Mouse (Mus musculus) thymus, adult 2 months (tissue): ENCODE results near the gene Apoc3. TPM values are rescaled to one million over a fixed set of nuclear protein-coding genes. Genes with fewer than 3 reads are reported as not detected.

Experiments used
- DNase-seq: peaks from one replicate; pipeline ENCODE4 v3.0.0; 2021
- H3K27ac ChIP-seq: fragments of 200-500 bp; 2 replicates; pipeline ENCODE4 v1.5.1; 2012; ENCODE audit warnings: low read length, control low read depth; ENCODE audit not compliant: control insufficient read depth, insufficient read depth
- H3K27me3 ChIP-seq: fragments of 200-500 bp; 2 replicates; pipeline ENCODE4 v1.6.1; 2012; ENCODE audit warnings: mild to moderate bottlenecking, low read length, moderate library complexity, mixed read lengths; ENCODE audit not compliant: control insufficient read depth, insufficient read depth
- H3K36me3 ChIP-seq: fragments of 200-500 bp; 2 replicates; pipeline ENCODE4 v1.6.1; 2012; ENCODE audit warnings: mild to moderate bottlenecking, low read length, moderate library complexity; ENCODE audit not compliant: control insufficient read depth, insufficient read depth
- H3K4me1 ChIP-seq: fragments of 200-500 bp; replicated peaks from 2 replicates; pipeline ENCODE4 v1.6.1; 2012; ENCODE audit warnings: low read length; ENCODE audit not compliant: control insufficient read depth, insufficient read depth
- H3K4me3 ChIP-seq: fragments of 200-500 bp; 2 replicates; pipeline ENCODE4 v1.5.1; 2012; ENCODE audit warnings: mild to moderate bottlenecking, low read length, control low read depth, moderate library complexity; ENCODE audit not compliant: control insufficient read depth, insufficient read depth
- CTCF ChIP-seq: fragments of 200-500 bp; IDR thresholded peaks from 2 replicates; pipeline ENCODE4 v1.5.1; 2012; ENCODE audit warnings: mild to moderate bottlenecking, control low read depth, low read length, moderate library complexity, borderline replicate concordance; ENCODE audit not compliant: control insufficient read depth, poor library complexity, insufficient read depth; ENCODE audit errors: extremely low read depth
- POLR2A ChIP-seq: fragments of 200-500 bp; IDR thresholded peaks from 2 replicates; pipeline ENCODE4 v1.6.1; 2012; ENCODE audit warnings: mild to moderate bottlenecking, low read length, control low read depth, moderate library complexity; ENCODE audit not compliant: control insufficient read depth, poor library complexity, insufficient read depth; ENCODE audit errors: extremely low read depth
- WGBS: fragments of 180-500 bp; shearing (Covaris S2); methylation state at CpG from one replicate; pipeline ENCODE4 v1.1.7; 2018; 5-methylcytosine and 5-hydroxymethylcytosine counted together
- polyA plus RNA-seq: library from polyadenylated mRNA; depleted of rRNA; stranded (reverse); fragments of >200 nt; gene quantifications from 2 replicates; pipeline ENCODE4 v1.2.3, GENCODE M21; 2012; rRNA removed

Apoc3 gene
- polyA plus RNA-seq, 1 experiment = 6.5 TPM

- WGBS = 95% methylated on average over 10 of the region's 10 CpGs
- TF ChIP-seq CTCF (no peak), POLR2A (no peak)
- H3K4me3 ChIP-seq = no peak overlapping the region
- no peak overlapping the region for H3K27ac ChIP-seq
- H3K4me1 ChIP-seq = no peaks in the 10 kb centered on the region
- H3K27me3 ChIP-seq = no peaks in the 10 kb centered on the region
- no peak for DNase-seq
- peaks cover 2% of the 10 kb centered on the region; the same call in 1 of the 2 replicates for H3K36me3 ChIP-seq
These were observed 46.1 kb downstream of the Apoc3 start for GRCm38 (mm10) chr9:46189381-46189780.

DNA sequence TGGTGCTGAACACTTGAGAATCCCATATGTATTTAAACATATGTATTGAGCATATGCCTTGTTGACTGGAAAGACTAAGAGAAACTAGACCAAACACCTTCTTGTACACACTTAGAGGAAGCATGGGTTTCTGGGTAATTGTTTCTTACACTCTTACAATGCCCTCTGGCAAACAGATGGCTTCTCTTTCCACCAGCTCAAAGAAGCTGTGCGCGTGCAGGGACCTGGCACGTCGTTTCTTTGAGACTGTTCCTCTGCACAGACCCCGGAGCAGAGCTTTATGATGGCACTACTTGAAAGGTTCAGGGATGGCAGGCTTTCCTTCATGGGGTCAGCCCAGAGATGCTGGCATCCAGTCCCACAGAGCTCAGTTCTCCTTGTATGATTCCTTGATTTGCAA, 46.5 kb downstream of the Apoc3 start:
- DNase-seq = no peak
- H3K27ac ChIP-seq = no peak overlapping the region
- no peaks in the 10 kb centered on the region for H3K36me3 ChIP-seq
- no peaks in the 10 kb centered on the region for H3K4me1 ChIP-seq
- WGBS = 95% methylated on average over 5 of the region's 5 CpGs
- no peak overlapping the region for H3K4me3 ChIP-seq
- H3K27me3 ChIP-seq = no peaks in the 10 kb centered on the region
- TF ChIP-seq CTCF (no peak), POLR2A (no peak)

DNA sequence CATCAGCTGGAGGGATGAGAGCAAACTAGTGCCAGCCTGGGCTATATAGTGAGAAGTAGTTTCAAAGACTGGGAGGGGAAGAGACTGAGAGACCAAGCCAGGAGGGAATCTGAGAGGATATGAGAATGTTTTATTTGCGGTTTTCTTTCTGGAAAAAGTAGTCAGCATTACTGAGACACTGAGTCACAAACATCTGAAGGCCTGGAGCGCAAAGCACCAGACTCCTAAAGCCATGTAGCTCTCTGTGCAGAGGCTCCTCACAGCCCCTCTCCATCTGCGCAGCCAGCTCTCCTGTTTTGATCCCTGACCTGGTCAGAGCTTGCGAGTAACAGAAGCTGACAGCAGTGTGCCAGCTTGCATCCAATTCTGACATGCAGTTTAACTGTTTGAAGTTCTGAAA, 47.1 kb downstream of the Apoc3 start:
- WGBS = 99% methylated on average over 4 of the region's 4 CpGs
- no peak overlapping the region for H3K27ac ChIP-seq
- H3K27me3 ChIP-seq = no peaks in the 10 kb centered on the region
- H3K36me3 ChIP-seq = no peaks in the 10 kb centered on the region
- DNase-seq = no peak
- TF ChIP-seq POLR2A = no peak
- no peak for TF ChIP-seq CTCF
- no peak overlapping the region for H3K4me3 ChIP-seq
- no peaks in the 10 kb centered on the region for H3K4me1 ChIP-seq

GRCm38 (mm10) chr9:46186387-46186786, 49.0 kb downstream of the Apoc3 start:
- no peak for DNase-seq
- H3K36me3 ChIP-seq = no peaks in the 10 kb centered on the region
- no peak overlapping the region for H3K4me3 ChIP-seq
- TF ChIP-seq CTCF (no peak), POLR2A (no peak)
- H3K27me3 ChIP-seq = no peaks in the 10 kb centered on the region
- H3K27ac ChIP-seq = no peak overlapping the region
- H3K4me1 ChIP-seq = no peaks in the 10 kb centered on the region
- WGBS = 98% methylated on average over 1 of the region's 1 CpGs

DNA sequence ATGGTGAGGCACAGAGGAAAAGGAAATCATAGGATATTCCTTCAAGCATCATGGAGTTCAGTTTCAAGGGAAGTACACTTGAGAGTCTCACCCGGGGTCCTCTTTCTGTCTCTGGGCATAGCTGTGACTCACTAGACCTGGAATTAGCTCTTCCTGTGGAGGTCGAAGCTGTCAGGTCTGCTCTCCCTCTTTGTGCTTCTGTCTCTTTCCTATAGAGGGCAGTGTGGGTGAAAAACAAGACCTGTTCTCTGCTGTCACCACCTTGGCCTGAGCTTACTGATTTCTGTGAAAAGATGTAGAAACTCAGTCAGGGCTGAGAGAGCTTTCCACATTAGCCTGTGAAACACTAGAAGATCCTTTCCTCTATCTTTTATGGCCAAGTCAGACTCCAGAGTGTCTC, 50.2 kb downstream of the Apoc3 start:
- DNase-seq = peak; percentile 64
- no peak overlapping the region for H3K27ac ChIP-seq
- no peak overlapping the region for H3K4me3 ChIP-seq
- TF ChIP-seq CTCF = no peak
- TF ChIP-seq POLR2A = no peak
- no peaks in the 10 kb centered on the region for H3K4me1 ChIP-seq
- 13% methylated on average over 2 of the region's 2 CpGs for WGBS
- H3K27me3 ChIP-seq = no peaks in the 10 kb centered on the region
- H3K36me3 ChIP-seq = no peaks in the 10 kb centered on the region

DNA sequence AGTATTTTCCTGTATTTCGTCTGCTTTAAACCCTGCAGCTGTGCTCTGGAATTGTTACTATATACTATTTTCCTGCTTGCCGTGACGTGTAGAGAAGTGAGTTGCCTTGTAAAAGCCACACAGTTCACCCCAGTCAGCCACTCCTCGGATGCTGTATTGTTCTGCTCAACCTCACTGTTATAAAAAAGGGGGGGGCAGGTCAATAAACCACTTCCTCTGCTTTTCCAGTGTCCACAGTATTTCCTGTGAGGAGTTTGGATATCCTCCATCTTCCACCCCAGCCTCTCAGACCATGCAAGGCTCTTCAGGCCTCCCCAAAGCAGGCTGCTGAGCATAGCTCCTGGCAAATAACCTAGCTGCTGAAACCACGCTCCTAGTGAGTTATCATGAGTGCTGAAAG, 50.9 kb downstream of the Apoc3 start:
- H3K27ac ChIP-seq = no peak overlapping the region
- no peak for DNase-seq
- no peaks in the 10 kb centered on the region for H3K4me1 ChIP-seq
- H3K27me3 ChIP-seq = no peaks in the 10 kb centered on the region
- H3K4me3 ChIP-seq = no peak overlapping the region
- no peaks in the 10 kb centered on the region for H3K36me3 ChIP-seq
- TF ChIP-seq POLR2A (no peak), CTCF (no peak)
- 91% methylated on average over 5 of the region's 5 CpGs for WGBS

Other genes with a start within 250 kb of the Apoc3 start
- 24.4 and 27.3 TPM in 2 replicates for gene Pafah1b2, start 222.9 kb downstream of the Apoc3 start, polyA plus RNA-seq
- 28.5 and 29.4 TPM in 2 replicates for gene Sik3, start 222.8 kb downstream of the Apoc3 start, polyA plus RNA-seq
- 3.3 and 13.1 TPM in 2 replicates for gene Apoa1, start 7.1 kb downstream of the Apoc3 start, polyA plus RNA-seq
- 6.9 and 8.2 TPM in 2 replicates for gene Apoa4, start 5.1 kb upstream of the Apoc3 start, polyA plus RNA-seq
- gene Apoa5, start 33.0 kb upstream of the Apoc3 start, polyA plus RNA-seq = 0.09 and 3.4 TPM in 2 replicates
- 25.9 and 28.7 TPM in 2 replicates for gene Zpr1, start 37.4 kb upstream of the Apoc3 start, polyA plus RNA-seq
- 19.9 and 22.7 TPM in 2 replicates for gene Bud13, start 47.4 kb upstream of the Apoc3 start, polyA plus RNA-seq
- 0.07 TPM in 1 of 2 replicates, not detected in the other for gene 4931429L15Rik, start 84.3 kb upstream of the Apoc3 start, polyA plus RNA-seq